Mouse (Mus musculus): ENCODE measurements around the gene Gm19684. TPM values are rescaled to one million over a fixed set of nuclear protein-coding genes. Genes with fewer than 3 reads are reported as not detected.
A peak's percentile ranks its signal among the peaks of the same experiment; 100 is the strongest.
"Not testable (repeated sequence)": the region's sequence is repeated elsewhere in the genome, so short reads cannot be mapped to it uniquely, and the experiment has no call there.

The Gm19684 gene
- total RNA-seq, 1 experiment from 2014 or later, result 1.4 TPM

GRCm38 (mm10) chr17:36128525-36128924 lies 7.0 kb downstream of the Gm19684 start:
- ATAC-seq (replicated peaks; ENCODE audit: insufficient number of reproducible peaks, low FRiP score, low TSS enrichment, poor library complexity, severe bottlenecking), result not testable (repeated sequence)

GRCm38 (mm10) chr17:36128968-36129817 lies 7.7 kb downstream of the Gm19684 start, which contains the start of gene Gm7030:
Gm7030 (minus strand) TSS chr17:36129425.
- ATAC-seq (replicated peaks; ENCODE audit: insufficient number of reproducible peaks, low FRiP score, low TSS enrichment, poor library complexity, severe bottlenecking), result not testable (repeated sequence)

DNA sequence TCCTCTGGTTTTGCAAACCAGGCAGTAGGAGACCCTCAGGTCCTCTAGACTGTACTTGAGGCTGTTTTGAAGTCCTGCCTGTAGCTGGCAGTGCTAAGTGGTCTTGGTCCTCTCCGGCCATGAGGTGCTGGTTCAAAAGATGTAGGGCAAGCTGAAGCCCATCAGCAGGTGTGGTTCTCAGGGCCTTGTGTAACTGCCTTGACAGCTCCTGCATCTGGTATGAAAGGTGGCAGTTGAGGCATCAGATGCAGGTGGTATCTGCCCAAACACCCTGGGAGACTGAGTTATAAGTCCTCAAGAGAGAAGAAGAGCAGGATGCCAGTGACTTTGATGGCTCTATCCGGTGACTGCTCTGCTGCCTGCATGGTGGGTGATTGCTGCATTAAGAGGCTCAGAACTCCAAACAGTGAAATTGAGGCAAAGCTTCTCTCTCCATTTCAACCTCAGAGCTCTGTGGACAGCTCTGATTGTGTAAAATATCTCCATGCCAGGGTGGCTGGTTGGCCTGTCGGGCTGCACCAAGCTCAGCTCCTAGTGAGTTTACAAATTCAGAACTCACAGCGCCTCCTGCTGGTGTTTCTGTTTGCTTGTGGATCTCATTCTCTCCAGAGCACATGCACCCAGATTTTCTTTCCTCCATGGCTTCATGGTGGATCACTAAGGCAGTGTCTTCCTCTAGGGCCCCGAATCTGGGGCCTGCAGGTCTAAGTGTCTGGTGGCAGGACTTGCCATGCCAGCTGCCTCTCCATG lies 10.2 kb downstream of the Gm19684 start:
- no peak for ATAC-seq (replicated peaks; ENCODE audit: insufficient number of reproducible peaks, low FRiP score, low TSS enrichment, poor library complexity, severe bottlenecking)

DNA sequence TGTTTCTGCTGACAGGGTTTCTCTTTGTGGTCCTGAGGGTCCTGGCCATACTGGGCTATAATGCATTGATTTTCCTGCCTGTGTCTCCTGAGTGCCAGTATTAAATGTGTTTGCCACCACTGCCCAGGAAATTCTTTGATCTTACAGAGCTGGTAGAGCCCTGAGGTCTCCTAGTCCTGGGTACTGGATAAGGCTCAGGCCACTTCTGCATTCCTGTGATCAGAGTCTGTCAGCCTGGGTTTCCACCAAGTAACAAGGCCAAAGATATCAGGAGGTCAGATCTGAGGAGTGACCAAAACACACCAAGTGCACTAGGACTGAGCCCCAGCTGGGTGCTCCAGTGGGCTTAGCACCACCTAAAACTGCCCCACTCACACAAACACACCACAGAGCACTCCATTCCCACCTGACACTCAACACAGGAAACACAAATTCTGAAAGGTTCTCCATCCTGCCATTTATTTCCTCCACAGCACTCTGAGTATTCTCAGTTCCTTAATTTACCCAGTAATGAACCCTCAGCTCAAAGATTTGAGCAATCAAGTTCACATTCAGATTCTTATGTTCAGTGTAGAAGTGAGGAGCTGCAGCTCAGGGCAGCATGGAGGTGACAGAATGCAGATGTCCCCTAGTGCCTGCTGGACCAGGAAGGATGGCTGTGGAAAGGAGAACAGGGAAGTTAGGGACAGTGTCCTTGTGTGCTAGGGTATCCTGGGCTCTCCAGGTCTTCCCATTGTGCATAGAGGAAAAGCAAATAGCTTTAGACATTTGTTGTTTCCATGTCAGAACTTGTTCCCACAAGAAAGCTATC lies 14.1 kb downstream of the Gm19684 start:
- ATAC-seq (replicated peaks; ENCODE audit: insufficient number of reproducible peaks, low FRiP score, low TSS enrichment, poor library complexity, severe bottlenecking), result peak; percentile 34; the same call in 1 of the 2 replicates

DNA sequence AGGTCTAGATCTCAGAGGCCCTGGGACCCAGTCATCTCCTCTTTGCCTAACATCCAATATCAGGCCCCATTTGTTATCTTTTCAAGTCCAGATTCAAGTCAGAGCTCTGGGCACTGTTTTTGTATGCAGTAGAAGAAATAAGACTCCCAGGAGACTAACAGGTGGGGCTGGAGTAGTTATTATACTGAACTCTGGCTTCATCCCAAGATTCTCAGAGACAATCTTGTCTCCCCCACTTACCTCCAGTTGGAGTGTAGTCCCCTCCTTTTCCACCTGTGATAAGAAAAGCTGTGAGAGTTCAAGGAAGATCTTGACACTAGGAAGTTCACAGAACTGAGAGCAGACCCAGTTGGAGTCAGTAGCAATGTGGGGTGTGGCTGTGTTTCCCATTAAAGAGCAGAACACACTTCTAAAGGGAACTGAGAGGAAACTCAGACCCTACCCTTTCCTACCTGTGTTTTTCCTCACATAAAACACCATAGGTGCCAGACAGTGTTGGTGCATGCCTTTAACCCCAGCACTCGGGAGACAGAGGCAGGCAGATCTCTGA lies 14.9 kb downstream of the Gm19684 start:
- not testable (repeated sequence) for ATAC-seq (replicated peaks; ENCODE audit: insufficient number of reproducible peaks, low FRiP score, low TSS enrichment, poor library complexity, severe bottlenecking)

- peak; percentile 73 for ATAC-seq (replicated peaks; ENCODE audit: insufficient number of reproducible peaks, low FRiP score, low TSS enrichment, poor library complexity, severe bottlenecking)
Observed at GRCm38 (mm10) chr17:36145111-36145860, 23.8 kb downstream of the Gm19684 start.

- ATAC-seq (replicated peaks; ENCODE audit: insufficient number of reproducible peaks, low FRiP score, low TSS enrichment, poor library complexity, severe bottlenecking), result not testable (repeated sequence)
Observed at GRCm38 (mm10) chr17:36145861-36146156, 24.3 kb downstream of the Gm19684 start.

DNA sequence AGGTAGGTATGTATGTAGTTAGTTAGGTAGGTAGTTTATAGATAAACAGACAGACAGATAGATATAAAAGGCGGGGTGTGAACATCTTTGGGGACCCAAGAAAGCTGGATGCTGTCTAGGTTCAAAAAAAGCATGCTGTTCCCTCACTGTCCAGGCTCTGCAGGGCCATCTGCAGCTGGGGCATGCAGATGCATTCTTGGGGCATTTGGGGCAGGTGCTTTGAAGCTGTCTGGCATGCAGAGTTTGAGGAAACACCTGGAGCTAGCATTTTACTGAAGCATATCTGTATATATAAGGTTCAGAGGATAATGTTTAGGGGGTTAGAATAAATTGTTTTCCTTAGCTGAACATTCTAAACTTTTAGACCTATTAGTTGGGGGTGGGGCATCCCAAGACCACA lies 25.5 kb downstream of the Gm19684 start:
- ATAC-seq (replicated peaks; ENCODE audit: insufficient number of reproducible peaks, low FRiP score, low TSS enrichment, poor library complexity, severe bottlenecking), result not testable (repeated sequence)

GRCm38 (mm10) chr17:36148468-36148867 lies 27.0 kb downstream of the Gm19684 start:
- ATAC-seq (replicated peaks; ENCODE audit: insufficient number of reproducible peaks, low FRiP score, low TSS enrichment, poor library complexity, severe bottlenecking), result not testable (repeated sequence)

DNA sequence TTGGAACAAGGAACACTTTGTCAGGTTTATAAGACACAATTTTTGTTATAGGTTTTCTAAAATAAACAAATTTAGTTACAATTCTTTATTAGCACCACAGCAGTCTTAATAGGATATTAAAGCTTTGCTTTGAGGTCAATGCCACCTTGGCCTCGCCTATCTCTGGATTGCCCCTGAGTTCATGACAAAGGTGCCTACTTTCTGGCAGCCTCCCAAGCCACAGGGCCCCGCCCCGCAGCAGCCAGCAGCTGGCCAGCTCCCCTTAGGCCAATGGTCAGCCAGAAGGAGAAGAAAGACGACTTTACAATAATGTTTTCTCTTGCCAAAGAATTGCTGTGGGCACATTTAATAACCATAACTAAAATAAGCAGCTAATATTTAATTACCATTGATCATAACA lies 29.7 kb downstream of the Gm19684 start:
- ATAC-seq (replicated peaks; ENCODE audit: insufficient number of reproducible peaks, low FRiP score, low TSS enrichment, poor library complexity, severe bottlenecking), result not testable (repeated sequence)

- ATAC-seq (replicated peaks; ENCODE audit: insufficient number of reproducible peaks, low FRiP score, low TSS enrichment, poor library complexity, severe bottlenecking), result no peak
Observed at GRCm38 (mm10) chr17:36154271-36155149, 33.0 kb downstream of the Gm19684 start.

DNA sequence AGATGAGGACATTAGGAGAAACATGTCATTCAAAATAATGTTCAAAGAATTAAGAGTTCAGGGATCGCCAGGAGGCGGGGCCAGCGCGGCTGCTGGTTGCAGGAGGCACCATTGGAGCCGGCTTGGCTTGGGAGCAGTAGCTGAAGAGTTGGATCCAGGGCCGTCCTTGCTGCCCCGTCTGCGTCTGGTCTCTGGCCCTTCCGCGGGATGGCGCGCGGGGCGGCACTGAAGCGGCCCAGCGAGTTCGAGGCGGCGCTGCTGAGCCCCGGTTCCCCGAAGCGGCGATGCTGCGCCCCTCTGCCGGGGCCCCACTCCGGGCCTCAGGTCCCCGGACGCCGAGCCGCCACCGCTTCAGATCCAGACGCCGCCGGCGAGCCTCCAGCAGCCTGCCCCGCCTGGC lies 36.3 kb downstream of the Gm19684 start:
- not testable (repeated sequence) for ATAC-seq (replicated peaks; ENCODE audit: insufficient number of reproducible peaks, low FRiP score, low TSS enrichment, poor library complexity, severe bottlenecking)

- ATAC-seq (replicated peaks; ENCODE audit: insufficient number of reproducible peaks, low FRiP score, low TSS enrichment, poor library complexity, severe bottlenecking), result not testable (repeated sequence)
Observed at GRCm38 (mm10) chr17:36158264-36158663, 36.8 kb downstream of the Gm19684 start.

DNA sequence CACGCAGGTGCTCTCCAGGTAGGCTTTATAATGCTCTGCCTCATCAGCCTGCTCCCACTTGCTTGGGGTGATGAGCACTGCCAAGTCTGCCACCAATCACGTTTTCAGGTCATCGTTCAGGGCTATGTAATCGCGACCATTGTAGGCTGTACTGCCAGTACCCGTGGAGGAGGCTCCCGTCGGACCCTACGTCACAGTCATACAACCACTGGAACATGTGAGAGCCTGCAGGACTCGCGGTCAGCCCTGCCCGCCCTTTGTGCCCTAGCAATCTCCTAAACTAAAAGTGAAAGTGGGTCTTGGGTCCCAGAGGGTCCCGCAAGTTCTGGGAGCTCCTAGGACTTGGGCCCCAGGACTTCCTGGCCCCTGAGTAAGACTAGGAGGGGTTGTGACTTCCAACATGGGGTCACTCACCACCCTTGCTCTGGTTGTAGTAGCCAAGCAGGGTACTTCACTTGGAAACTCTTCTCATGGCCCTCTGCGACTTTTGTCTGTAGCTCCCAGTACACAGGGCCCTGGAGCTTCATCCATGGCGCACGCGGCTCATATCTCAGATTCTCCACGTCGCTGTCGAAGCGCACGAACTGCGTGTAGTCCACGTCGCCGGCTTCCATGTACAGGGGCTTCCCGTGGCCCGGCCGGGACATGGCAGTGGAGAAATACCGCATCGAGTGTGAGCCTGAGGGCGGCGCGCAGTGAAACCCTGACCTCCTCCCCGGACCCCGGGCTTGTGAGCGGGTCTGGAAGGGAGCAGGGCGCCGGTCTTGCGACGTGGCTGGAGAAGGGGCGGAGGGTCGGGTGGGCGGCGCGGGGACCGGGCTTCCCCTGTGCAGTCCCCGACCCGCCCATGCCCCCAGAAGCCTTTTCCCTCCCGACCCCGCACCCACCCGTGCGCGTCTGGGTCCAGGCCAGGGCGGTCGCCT lies 39.9 kb downstream of the Gm19684 start:
- ATAC-seq (replicated peaks; ENCODE audit: insufficient number of reproducible peaks, low FRiP score, low TSS enrichment, poor library complexity, severe bottlenecking), result peak; percentile 42; the same call in 1 of the 2 replicates

- not testable (repeated sequence) for ATAC-seq (replicated peaks; ENCODE audit: insufficient number of reproducible peaks, low FRiP score, low TSS enrichment, poor library complexity, severe bottlenecking)
Observed at GRCm38 (mm10) chr17:36166901-36167300, 45.4 kb downstream of the Gm19684 start.
